Mouse (Mus musculus) heart, postnatal 0 days (tissue): Measurements from ENCODE around the gene Eef1a1. TPM values are rescaled to one million over a fixed set of nuclear protein-coding genes. Genes with fewer than 3 reads are reported as not detected.

Source experiments
- ATAC-seq: fragments of 200-750 bp; cut with Nextera tagmentation; 2 replicates; pipeline ENCODE4 v1.8.0; 2017; ENCODE audit warnings: low read depth, moderate number of reproducible peaks, moderate library complexity; ENCODE audit not compliant: insufficient read depth
- DNase-seq: peaks from one replicate; pipeline ENCODE4 v3.0.0-alpha.2; 2016; ENCODE audit warnings: low spot score
- H3K27ac ChIP-seq: fragments of 300-500 bp; sonication (generic); 2 replicates; pipeline ENCODE4 v1.5.1; 2014; ENCODE audit warnings: low read depth, mild to moderate bottlenecking
- H3K27me3 ChIP-seq: fragments of 300-500 bp; sonication (generic); 2 replicates; pipeline ENCODE4 v1.6.1; 2014; ENCODE audit warnings: low read length, mixed read lengths; ENCODE audit not compliant: control insufficient read depth, insufficient read depth
- H3K36me3 ChIP-seq: fragments of 300-500 bp; sonication (generic); replicated peaks from 2 replicates; pipeline ENCODE4 v1.6.1; 2014; ENCODE audit warnings: low read length, mixed read lengths; ENCODE audit not compliant: control insufficient read depth, insufficient read depth
- H3K4me1 ChIP-seq: fragments of 300-500 bp; sonication (generic); 2 replicates; pipeline ENCODE4 v1.6.1; 2014; ENCODE audit warnings: antibody characterized with exemption; ENCODE audit not compliant: control insufficient read depth, insufficient read depth
- H3K4me2 ChIP-seq: fragments of 300-500 bp; sonication (generic); 2 replicates; pipeline ENCODE4 v1.6.1; 2014; ENCODE audit warnings: low read depth, mild to moderate bottlenecking, low read length, moderate library complexity
- H3K4me3 ChIP-seq: fragments of 300-500 bp; sonication (generic); 2 replicates; pipeline ENCODE4 v1.5.1; 2014; ENCODE audit warnings: low read depth, low read length
- H3K9ac ChIP-seq: fragments of 300-500 bp; sonication (generic); replicated peaks from 2 replicates; pipeline ENCODE4 v1.6.1; 2014; ENCODE audit warnings: low read depth, low read length, mixed read lengths
- H3K9me3 ChIP-seq: fragments of 300-500 bp; sonication (generic); replicated peaks from 2 replicates; pipeline ENCODE4 v1.6.1; 2016; ENCODE audit warnings: low read length; ENCODE audit not compliant: control insufficient read depth
- CTCF ChIP-seq: IDR thresholded peaks from 2 replicates; pipeline ENCODE4 v1.5.1; 2016; ENCODE audit warnings: antibody characterized with exemption, control low read depth, low read depth
- EP300 ChIP-seq: IDR thresholded peaks from 2 replicates; pipeline ENCODE4 v1.6.1; 2016; ENCODE audit warnings: antibody characterized with exemption, low read depth
- WGBS: fragments of 180-500 bp; shearing (Covaris S2); extraction: QIAGEN DNeasy Blood & Tissue Kit; methylation state at CpG from one replicate; pipeline ENCODE4 v1.1.7; 2014; 5-methylcytosine and 5-hydroxymethylcytosine counted together
- polyA plus RNA-seq: library from polyadenylated mRNA; unstranded; fragments of >200 nt; fragmentation: Nextera tagmentation; extraction: Ambion mirVana; gene quantifications from 2 replicates; pipeline ENCODE4 v1.2.1, GENCODE M21; 2015
- total RNA-seq: library from RNA; depleted of rRNA; stranded (reverse); fragments of >200 nt; gene quantifications from 2 replicates; pipeline ENCODE4 v1.2.3, GENCODE M21; 2014; ENCODE audit warnings: low replicate concordance

Eef1a1 gene
- total and polyA plus RNA-seq, 2 experiments from 2014 or later: 2,146 to 7,051 TPM

- H3K27ac ChIP-seq: 0 out of 2 replicates have a peak overlapping the region, but pooled peaks have one; percentile 5
- DNase-seq (no peak), ATAC-seq (no peak)
- no peaks in the 10 kb centered on the region for H3K4me1 ChIP-seq
- H3K4me2 ChIP-seq: no peak overlapping the region
- no peaks in the 10 kb centered on the region for H3K27me3 ChIP-seq
- 8% methylated on average over 1 of the region's 1 CpGs for WGBS
- H3K9me3 ChIP-seq: no peaks in the 10 kb centered on the region
- no peak overlapping the region for H3K9ac ChIP-seq
- TF ChIP-seq EP300 (no peak), CTCF (no peak)
- no peak overlapping the region for H3K4me3 ChIP-seq
- peaks cover 63% of the 10 kb centered on the region for H3K36me3 ChIP-seq
Observed at GRCm38 (mm10) chr9:78476531-78477020, 12.4 kb downstream of the Eef1a1 start.

GRCm38 (mm10) chr9:78475873-78476272 lies 13.1 kb downstream of the Eef1a1 start:
- H3K27ac ChIP-seq: 0 out of 2 replicates have a peak overlapping the region, but pooled peaks have one; percentile 5
- DNase-seq: no peak
- peaks cover 67% of the 10 kb centered on the region for H3K36me3 ChIP-seq
- no peaks in the 10 kb centered on the region for H3K4me1 ChIP-seq
- H3K4me3 ChIP-seq: no peak overlapping the region
- no peak for ATAC-seq
- H3K9me3 ChIP-seq: no peaks in the 10 kb centered on the region
- WGBS: 86% methylated on average over 4 of the region's 4 CpGs
- H3K27me3 ChIP-seq: no peaks in the 10 kb centered on the region
- H3K4me2 ChIP-seq: no peak overlapping the region
- no peak overlapping the region for H3K9ac ChIP-seq
- no peak for TF ChIP-seq CTCF
- TF ChIP-seq EP300: no peak

- no peaks in the 10 kb centered on the region for H3K27me3 ChIP-seq
- no peak for DNase-seq
- no peak for ATAC-seq
- H3K36me3 ChIP-seq: peaks cover 71% of the 10 kb centered on the region
- no peak overlapping the region for H3K27ac ChIP-seq
- no peak overlapping the region for H3K4me2 ChIP-seq
- no peak overlapping the region for H3K4me3 ChIP-seq
- 83% methylated on average over 2 of the region's 2 CpGs for WGBS
- no peak for TF ChIP-seq EP300
- TF ChIP-seq CTCF: no peak
- no peaks in the 10 kb centered on the region for H3K9me3 ChIP-seq
- no peak overlapping the region for H3K9ac ChIP-seq
- H3K4me1 ChIP-seq: no peaks in the 10 kb centered on the region
Observed at GRCm38 (mm10) chr9:78475383-78475780, 13.6 kb downstream of the Eef1a1 start.

GRCm38 (mm10) chr9:78474771-78475382 lies 14.1 kb downstream of the Eef1a1 start:
- ATAC-seq (no peak), DNase-seq (no peak)
- no peak overlapping the region for H3K4me2 ChIP-seq
- no peak overlapping the region for H3K9ac ChIP-seq
- no peak overlapping the region for H3K4me3 ChIP-seq
- TF ChIP-seq EP300 (no peak), CTCF (no peak)
- no peaks in the 10 kb centered on the region for H3K4me1 ChIP-seq
- H3K36me3 ChIP-seq: peaks cover 73% of the 10 kb centered on the region
- H3K27me3 ChIP-seq: no peaks in the 10 kb centered on the region
- no peaks in the 10 kb centered on the region for H3K9me3 ChIP-seq
- 80% methylated on average over 5 of the region's 5 CpGs for WGBS
- H3K27ac ChIP-seq: no peak overlapping the region

- DNase-seq: no peak
- H3K4me1 ChIP-seq: no peaks in the 10 kb centered on the region
- H3K27me3 ChIP-seq: no peaks in the 10 kb centered on the region
- ATAC-seq: no peak
- 72% methylated on average over 2 of the region's 2 CpGs for WGBS
- TF ChIP-seq CTCF: no peak
- TF ChIP-seq EP300: no peak
- no peak overlapping the region for H3K9ac ChIP-seq
- peaks cover 71% of the 10 kb centered on the region for H3K36me3 ChIP-seq
- H3K4me2 ChIP-seq: no peak overlapping the region
- no peaks in the 10 kb centered on the region for H3K9me3 ChIP-seq
- H3K27ac ChIP-seq: no peak overlapping the region
- H3K4me3 ChIP-seq: no peak overlapping the region
Observed at GRCm38 (mm10) chr9:78474270-78474669, 14.7 kb downstream of the Eef1a1 start.

- WGBS: 80% methylated on average over 8 of the region's 8 CpGs
- H3K4me3 ChIP-seq: no peak overlapping the region
- peaks cover 69% of the 10 kb centered on the region for H3K36me3 ChIP-seq
Observed at GRCm38 (mm10) chr9:78473588-78473987, 15.4 kb downstream of the Eef1a1 start.

More at GRCm38 (mm10) chr9:78473588-78473987, 15.4 kb downstream of the Eef1a1 start:
- DNase-seq (no peak), ATAC-seq (no peak)
- TF ChIP-seq CTCF (no peak), EP300 (no peak)
- Histone ChIP-seq H3K9me3 (no peaks in the 10 kb centered on the region), H3K27ac (no peak overlapping the region), H3K27me3 (no peaks in the 10 kb centered on the region), H3K4me2 (no peak overlapping the region), H3K4me1 (no peaks in the 10 kb centered on the region), H3K9ac (no peak overlapping the region)
